Mouse (Mus musculus): Measurements from ENCODE around the gene Prr5. TPM values are rescaled to one million over a fixed set of nuclear protein-coding genes. Genes with fewer than 3 reads are reported as not detected.

Gene Prr5
- polyA plus RNA-seq, 1 experiment: 8.1 TPM

- no peak overlapping the region for H3ac ChIP-seq (ENCODE audit: control insufficient read depth, insufficient read length)
- TF ChIP-seq TCF3 (IDR thresholded peaks at IDR 0.05; ENCODE audit: insufficient read length, low read depth) (no peak), TCF12 (IDR thresholded peaks at IDR 0.05; ENCODE audit: insufficient read depth, poor library complexity, severe bottlenecking) (no peak), MYOG (IDR thresholded peaks at IDR 0.05; ENCODE audit: control insufficient read depth in 1 of 3, insufficient read depth in 1 of 3, insufficient read length in 2 of 3, low read depth in 2 of 3) (no peak), POLR2AphosphoS2 (IDR thresholded peaks at IDR 0.05; ENCODE audit: insufficient read length, low read depth) (no peak), SRF (IDR thresholded peaks at IDR 0.05; ENCODE audit: control insufficient read depth, insufficient read length, low read depth) (no peak), MYOD1 (IDR thresholded peaks at IDR 0.05; ENCODE audit: control insufficient read depth in 1 of 3, insufficient read length in 2 of 3, low read depth in 2 of 3) (no peak), E2F4 (IDR thresholded peaks at IDR 0.05; ENCODE audit: insufficient read depth) (no peak)
- H3K79me2 ChIP-seq (ENCODE audit: control insufficient read depth, insufficient read depth): no peaks in the 10 kb centered on the region
- H3K4me3 ChIP-seq: no peak overlapping the region
- H3K27me3 ChIP-seq (ENCODE audit: control insufficient read depth, insufficient read depth, insufficient read length): no peaks in the 10 kb centered on the region
- no peaks in the 10 kb centered on the region for H3K36me3 ChIP-seq (ENCODE audit: control insufficient read depth, insufficient read depth)
- H3K4me2 ChIP-seq (ENCODE audit: low read depth): no peak overlapping the region
Measured at GRCm38 (mm10) chr15:84638405-84638804, 31.0 kb upstream of the Prr5 start.

GRCm38 (mm10) chr15:84639072-84639450 is 30.4 kb upstream of the Prr5 start:
- Histone ChIP-seq H3K4me3 (no peak overlapping the region), H3K79me2 (ENCODE audit: control insufficient read depth, insufficient read depth) (no peaks in the 10 kb centered on the region), H3K36me3 (ENCODE audit: control insufficient read depth, insufficient read depth) (no peaks in the 10 kb centered on the region), H3K4me2 (ENCODE audit: low read depth) (no peak overlapping the region), H3K27me3 (ENCODE audit: control insufficient read depth, insufficient read depth, insufficient read length) (no peaks in the 10 kb centered on the region), H3ac (ENCODE audit: control insufficient read depth, insufficient read length) (no peak overlapping the region)
- TF ChIP-seq MYOD1 (IDR thresholded peaks at IDR 0.05; ENCODE audit: control insufficient read depth in 1 of 3, insufficient read length in 2 of 3, low read depth in 2 of 3): no peak
- TF ChIP-seq MYOG (IDR thresholded peaks at IDR 0.05; ENCODE audit: control insufficient read depth in 1 of 3, insufficient read depth in 1 of 3, insufficient read length in 2 of 3, low read depth in 2 of 3): no peak
- no peak for TF ChIP-seq REST (IDR thresholded peaks at IDR 0.05; ENCODE audit: insufficient read depth, insufficient read length)
- no peak for TF ChIP-seq POLR2AphosphoS2 (IDR thresholded peaks at IDR 0.05; ENCODE audit: insufficient read length, low read depth)
- no peak for TF ChIP-seq POLR2A (IDR thresholded peaks at IDR 0.05; ENCODE audit: insufficient read length, low read depth)
- no peak for TF ChIP-seq TCF3 (IDR thresholded peaks at IDR 0.05; ENCODE audit: insufficient read length, low read depth)
- TF ChIP-seq CEBPB (IDR thresholded peaks at IDR 0.05; ENCODE audit: insufficient read depth, poor library complexity, severe bottlenecking): no peak
- TF ChIP-seq USF1 (IDR thresholded peaks at IDR 0.05; ENCODE audit: low read depth): no peak
- no peak for TF ChIP-seq E2F4 (IDR thresholded peaks at IDR 0.05; ENCODE audit: insufficient read depth)
- TF ChIP-seq SRF (IDR thresholded peaks at IDR 0.05; ENCODE audit: control insufficient read depth, insufficient read length, low read depth): no peak
- TF ChIP-seq TCF12 (IDR thresholded peaks at IDR 0.05; ENCODE audit: insufficient read depth, poor library complexity, severe bottlenecking): no peak
- TF ChIP-seq MAX (IDR thresholded peaks at IDR 0.05; ENCODE audit: low read depth): no peak

- H3K4me2 ChIP-seq (ENCODE audit: low read depth): no peak overlapping the region
- H3ac ChIP-seq (ENCODE audit: control insufficient read depth, insufficient read length): no peak overlapping the region
- no peaks in the 10 kb centered on the region for H3K36me3 ChIP-seq (ENCODE audit: control insufficient read depth, insufficient read depth)
- H3K4me3 ChIP-seq: no peak overlapping the region
- TF ChIP-seq REST (IDR thresholded peaks at IDR 0.05; ENCODE audit: insufficient read depth, insufficient read length) (no peak), TCF12 (IDR thresholded peaks at IDR 0.05; ENCODE audit: insufficient read depth, poor library complexity, severe bottlenecking) (no peak), POLR2A (IDR thresholded peaks at IDR 0.05; ENCODE audit: insufficient read length, low read depth) (no peak), POLR2AphosphoS2 (IDR thresholded peaks at IDR 0.05; ENCODE audit: insufficient read length, low read depth) (no peak), E2F4 (IDR thresholded peaks at IDR 0.05; ENCODE audit: insufficient read depth) (no peak), SRF (IDR thresholded peaks at IDR 0.05; ENCODE audit: control insufficient read depth, insufficient read length, low read depth) (no peak), TCF3 (IDR thresholded peaks at IDR 0.05; ENCODE audit: insufficient read length, low read depth) (no peak), MAX (IDR thresholded peaks at IDR 0.05; ENCODE audit: low read depth) (no peak), CEBPB (IDR thresholded peaks at IDR 0.05; ENCODE audit: insufficient read depth, poor library complexity, severe bottlenecking) (no peak), MYOD1 (IDR thresholded peaks at IDR 0.05; ENCODE audit: control insufficient read depth in 1 of 3, insufficient read length in 2 of 3, low read depth in 2 of 3) (no peak), USF1 (IDR thresholded peaks at IDR 0.05; ENCODE audit: low read depth) (no peak), MYOG (IDR thresholded peaks at IDR 0.05; ENCODE audit: control insufficient read depth in 1 of 3, insufficient read depth in 1 of 3, insufficient read length in 2 of 3, low read depth in 2 of 3) (no peak)
- no peaks in the 10 kb centered on the region for H3K79me2 ChIP-seq (ENCODE audit: control insufficient read depth, insufficient read depth)
- no peaks in the 10 kb centered on the region for H3K27me3 ChIP-seq (ENCODE audit: control insufficient read depth, insufficient read depth, insufficient read length)
Measured at GRCm38 (mm10) chr15:84639451-84640136, 29.8 kb upstream of the Prr5 start.

GRCm38 (mm10) chr15:84640722-84641121 is 28.7 kb upstream of the Prr5 start:
- no peak overlapping the region for H3ac ChIP-seq (ENCODE audit: control insufficient read depth, insufficient read length)
- no peak overlapping the region for H3K4me2 ChIP-seq (ENCODE audit: low read depth)
- H3K4me3 ChIP-seq: no peak overlapping the region
- no peak for TF ChIP-seq REST (IDR thresholded peaks at IDR 0.05; ENCODE audit: insufficient read depth, insufficient read length)
- TF ChIP-seq MAX (IDR thresholded peaks at IDR 0.05; ENCODE audit: low read depth): no peak
- TF ChIP-seq MYOG (IDR thresholded peaks at IDR 0.05; ENCODE audit: control insufficient read depth in 1 of 3, insufficient read depth in 1 of 3, insufficient read length in 2 of 3, low read depth in 2 of 3): no peak
- no peak for TF ChIP-seq TCF3 (IDR thresholded peaks at IDR 0.05; ENCODE audit: insufficient read length, low read depth)
- H3K79me2 ChIP-seq (ENCODE audit: control insufficient read depth, insufficient read depth): no peaks in the 10 kb centered on the region
- H3K27me3 ChIP-seq (ENCODE audit: control insufficient read depth, insufficient read depth, insufficient read length): no peaks in the 10 kb centered on the region
- no peaks in the 10 kb centered on the region for H3K36me3 ChIP-seq (ENCODE audit: control insufficient read depth, insufficient read depth)

- no peaks in the 10 kb centered on the region for H3K36me3 ChIP-seq (ENCODE audit: control insufficient read depth, insufficient read depth)
- TF ChIP-seq SRF (IDR thresholded peaks at IDR 0.05; ENCODE audit: control insufficient read depth, insufficient read length, low read depth): no peak
- no peak for TF ChIP-seq MYOD1 (IDR thresholded peaks at IDR 0.05; ENCODE audit: control insufficient read depth in 1 of 3, insufficient read length in 2 of 3, low read depth in 2 of 3)
- no peak for TF ChIP-seq TCF12 (IDR thresholded peaks at IDR 0.05; ENCODE audit: insufficient read depth, poor library complexity, severe bottlenecking)
- TF ChIP-seq E2F4 (IDR thresholded peaks at IDR 0.05; ENCODE audit: insufficient read depth): no peak
- TF ChIP-seq POLR2A (IDR thresholded peaks at IDR 0.05; ENCODE audit: insufficient read length, low read depth): no peak
- TF ChIP-seq USF1 (IDR thresholded peaks at IDR 0.05; ENCODE audit: low read depth): no peak
- TF ChIP-seq POLR2AphosphoS2 (IDR thresholded peaks at IDR 0.05; ENCODE audit: insufficient read length, low read depth): no peak
- no peak for TF ChIP-seq MAX (IDR thresholded peaks at IDR 0.05; ENCODE audit: low read depth)
- no peak for TF ChIP-seq TCF3 (IDR thresholded peaks at IDR 0.05; ENCODE audit: insufficient read length, low read depth)
- TF ChIP-seq REST (IDR thresholded peaks at IDR 0.05; ENCODE audit: insufficient read depth, insufficient read length): no peak
- TF ChIP-seq MYOG (IDR thresholded peaks at IDR 0.05; ENCODE audit: control insufficient read depth in 1 of 3, insufficient read depth in 1 of 3, insufficient read length in 2 of 3, low read depth in 2 of 3): no peak
- TF ChIP-seq CEBPB (IDR thresholded peaks at IDR 0.05; ENCODE audit: insufficient read depth, poor library complexity, severe bottlenecking): no peak
- H3K79me2 ChIP-seq (ENCODE audit: control insufficient read depth, insufficient read depth): no peaks in the 10 kb centered on the region
- H3ac ChIP-seq (ENCODE audit: control insufficient read depth, insufficient read length): no peak overlapping the region
- H3K4me3 ChIP-seq: no peak overlapping the region
- H3K27me3 ChIP-seq (ENCODE audit: control insufficient read depth, insufficient read depth, insufficient read length): no peaks in the 10 kb centered on the region
- H3K4me2 ChIP-seq (ENCODE audit: low read depth): peak overlapping the region; percentile 60
Measured at GRCm38 (mm10) chr15:84641127-84641526, 28.3 kb upstream of the Prr5 start.
